Mouse (Mus musculus): Measurements from ENCODE around the gene Exoc3l2.
"Not testable (repeated sequence)": the region's sequence is repeated elsewhere in the genome, so short reads cannot be mapped to it uniquely, and the experiment has no call there.

The Exoc3l2 gene

GRCm38 (mm10) chr7:19491731-19492130 is 28.6 kb downstream of the Exoc3l2 start:
- DNase-seq (ENCODE audit: low read depth), result no peak

- no peak for DNase-seq (ENCODE audit: low read depth)
Observed at GRCm38 (mm10) chr7:19494751-19495474, 31.8 kb downstream of the Exoc3l2 start.

- DNase-seq (ENCODE audit: low read depth), result no peak
Observed at GRCm38 (mm10) chr7:19495521-19496213, 32.5 kb downstream of the Exoc3l2 start.

GRCm38 (mm10) chr7:19496214-19496555 is 33.1 kb downstream of the Exoc3l2 start:
- DNase-seq (ENCODE audit: low read depth), result no peak

GRCm38 (mm10) chr7:19498326-19498725 is 35.2 kb downstream of the Exoc3l2 start:
- no peak for DNase-seq (ENCODE audit: low read depth)

- no peak for DNase-seq (ENCODE audit: low read depth)
Observed at GRCm38 (mm10) chr7:19500420-19501363, 37.6 kb downstream of the Exoc3l2 start.

GRCm38 (mm10) chr7:19501658-19502057 is 38.5 kb downstream of the Exoc3l2 start:
- no peak for DNase-seq (ENCODE audit: low read depth)

GRCm38 (mm10) chr7:19503481-19504068 is 40.4 kb downstream of the Exoc3l2 start:
- DNase-seq (ENCODE audit: low read depth), result peak; percentile 55

GRCm38 (mm10) chr7:19506326-19506725 is 43.2 kb downstream of the Exoc3l2 start:
- peak; percentile 65 for DNase-seq (ENCODE audit: low read depth)

GRCm38 (mm10) chr7:19506969-19507611 is 44.0 kb downstream of the Exoc3l2 start:
- peak; percentile 23 for DNase-seq (ENCODE audit: low read depth)

- peak; percentile 25 for DNase-seq (ENCODE audit: low read depth)
Observed at GRCm38 (mm10) chr7:19507612-19507981, 44.5 kb downstream of the Exoc3l2 start.

- DNase-seq (ENCODE audit: low read depth), result peak; percentile 91
Observed at GRCm38 (mm10) chr7:19508150-19508923, 45.2 kb downstream of the Exoc3l2 start, which contains the start of the genes Bloc1s3 and Trappc6a. Gene Bloc1s3, minus strand, starts transcription at chr7:19508367. Gene Trappc6a, plus strand, starts transcription at chr7:19508395.

GRCm38 (mm10) chr7:19508924-19509568 is 45.9 kb downstream of the Exoc3l2 start:
- peak; percentile 20 for DNase-seq (ENCODE audit: low read depth)

- DNase-seq (ENCODE audit: low read depth), result no peak
Observed at GRCm38 (mm10) chr7:19509786-19510185, 46.7 kb downstream of the Exoc3l2 start.

- not testable (repeated sequence) for DNase-seq (ENCODE audit: low read depth)
Observed at GRCm38 (mm10) chr7:19511934-19512333, 48.8 kb downstream of the Exoc3l2 start.

GRCm38 (mm10) chr7:19512353-19512752 is 49.2 kb downstream of the Exoc3l2 start:
- no peak for DNase-seq (ENCODE audit: low read depth)

GRCm38 (mm10) chr7:19517652-19518365 is 54.7 kb downstream of the Exoc3l2 start, which contains the start of gene Nkpd1:
Gene Nkpd1, plus strand, starts transcription at chr7:19517838.
- DNase-seq (ENCODE audit: low read depth), result no peak

- DNase-seq (ENCODE audit: low read depth), result no peak
Observed at GRCm38 (mm10) chr7:19520032-19520431, 56.9 kb downstream of the Exoc3l2 start.

GRCm38 (mm10) chr7:19523017-19523756 is 60.1 kb downstream of the Exoc3l2 start:
- DNase-seq (ENCODE audit: low read depth), result no peak
